Mouse (Mus musculus): ENCODE measurements around the gene Msh4.

GRCm38 (mm10) chr3:153863816-153864215, 42.1 kb downstream of the Msh4 start:
- TF ChIP-seq CTCF (IDR thresholded peaks at IDR 0.05; ENCODE audit: low read depth, low read length) (no peak), TAL1 (conservative IDR thresholded peaks at IDR 0.05; ENCODE audit: low read depth, low read length) (no peak), GATA1 (IDR thresholded peaks at IDR 0.05; ENCODE audit: borderline replicate concordance, low read length) (no peak), POLR2AphosphoS5 (IDR thresholded peaks at IDR 0.05; ENCODE audit: insufficient replicate concordance, low read depth, low read length) (no peak)
